Mouse (Mus musculus): ENCODE results near the gene Pomp. TPM values are rescaled to one million over a fixed set of nuclear protein-coding genes. Genes with fewer than 3 reads are reported as not detected.
"Not testable (repeated sequence)": the region's sequence is repeated elsewhere in the genome, so short reads cannot be mapped to it uniquely, and the experiment has no call there.

Gene Pomp
- polyA plus RNA-seq, 1 experiment from 2014 or later: 397 TPM

DNA sequence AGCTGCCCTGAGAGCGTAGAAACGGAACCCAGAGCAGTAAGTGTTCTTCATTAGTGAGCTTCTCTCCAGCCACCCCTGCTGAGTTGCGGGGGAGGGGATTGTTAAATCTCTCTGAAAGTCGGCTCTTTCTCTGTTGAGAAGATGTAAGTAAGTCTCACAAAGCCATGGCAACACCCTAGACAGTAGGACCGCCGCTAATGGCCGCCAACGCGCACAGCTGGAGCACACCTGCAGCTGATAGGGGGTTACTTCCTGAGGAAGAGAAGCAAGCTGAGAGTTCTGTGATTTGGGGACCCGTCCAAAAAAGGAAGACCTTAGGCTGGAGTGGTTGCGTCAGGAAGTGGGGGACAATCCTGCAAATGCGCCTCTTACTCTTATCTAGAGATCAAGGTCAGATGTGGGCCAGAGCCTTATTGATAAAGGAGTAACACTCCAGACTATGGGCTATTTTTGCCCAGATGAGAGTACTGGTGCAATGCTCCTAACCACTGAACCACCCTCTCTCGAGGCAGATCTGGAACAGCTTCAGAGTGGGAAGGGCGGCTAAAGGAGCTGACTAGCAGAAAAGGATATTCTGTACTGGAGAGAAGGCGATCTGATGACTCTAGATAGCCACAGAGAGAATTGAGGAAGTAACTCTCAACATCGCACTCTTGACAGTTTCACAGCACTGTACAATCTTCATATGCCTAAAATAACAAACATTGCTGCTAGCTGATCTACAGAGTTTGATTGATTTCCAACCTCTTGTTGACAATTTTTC, 35.4 kb downstream of the Pomp start:
- DNase-seq (ENCODE audit: low spot score) (no peak), ATAC-seq (no peak)
- WGBS: 23% methylated on average over 16 of the region's 16 CpGs

DNA sequence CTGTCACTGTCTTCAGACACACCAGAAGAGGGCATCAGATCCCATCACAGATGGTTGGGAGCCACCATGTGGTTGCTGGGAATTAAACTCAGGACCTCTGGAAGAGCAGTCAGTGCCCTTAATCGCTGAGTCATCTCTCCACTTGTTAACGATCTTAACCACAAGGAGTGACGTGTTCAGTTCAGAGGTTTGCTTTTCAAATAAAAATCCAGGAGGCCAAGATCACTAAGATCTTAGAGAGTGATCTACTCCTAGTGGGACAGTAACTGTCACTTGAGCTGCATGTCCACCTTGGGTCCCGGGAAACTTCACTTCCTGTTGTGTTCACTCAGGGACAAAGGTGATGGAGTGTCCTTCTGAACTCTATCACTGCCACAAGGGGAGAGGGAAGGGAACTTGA, 36.2 kb downstream of the Pomp start:
- H3K4me1 ChIP-seq (ENCODE audit: insufficient read depth, low read depth, low read length); H3K4me2 ChIP-seq (replicated peaks; ENCODE audit: low read depth, low read length); H3K27ac ChIP-seq (ENCODE audit: low read length); H3K4me3 ChIP-seq (ENCODE audit: low read depth, low read length); H3K9ac ChIP-seq (replicated peaks; ENCODE audit: low read depth); H3K27me3 ChIP-seq (replicated peaks; ENCODE audit: insufficient read depth, low read length); H3K9me3 ChIP-seq (ENCODE audit: low read length); ATAC-seq; DNase-seq (ENCODE audit: low spot score); H3K36me3 ChIP-seq (ENCODE audit: insufficient read depth, low read length): not testable (repeated sequence)
- 61% methylated on average over 4 of the region's 4 CpGs for WGBS

More for the DNA sequence above, 35.4 kb downstream of the Pomp start:
- no peak overlapping the region for H3K27ac ChIP-seq (ENCODE audit: low read length)
- no peaks in the 10 kb centered on the region for H3K27me3 ChIP-seq (replicated peaks; ENCODE audit: insufficient read depth, low read length)
- no peaks in the 10 kb centered on the region for H3K36me3 ChIP-seq (ENCODE audit: insufficient read depth, low read length)
- TF ChIP-seq EP300 (IDR thresholded peaks at IDR 0.05): no peak
- TF ChIP-seq CTCF (IDR thresholded peaks at IDR 0.05): no peak
- H3K9me3 ChIP-seq (ENCODE audit: low read length): no peaks in the 10 kb centered on the region
- H3K4me2 ChIP-seq (replicated peaks; ENCODE audit: low read depth, low read length): peak overlapping the region; percentile 78
- no peak overlapping the region for H3K9ac ChIP-seq (replicated peaks; ENCODE audit: low read depth)
- peaks cover 7% of the 10 kb centered on the region; the same call in 1 of the 2 replicates for H3K4me1 ChIP-seq (ENCODE audit: insufficient read depth, low read depth, low read length)
- H3K4me3 ChIP-seq (ENCODE audit: low read depth, low read length): no peak overlapping the region

DNA sequence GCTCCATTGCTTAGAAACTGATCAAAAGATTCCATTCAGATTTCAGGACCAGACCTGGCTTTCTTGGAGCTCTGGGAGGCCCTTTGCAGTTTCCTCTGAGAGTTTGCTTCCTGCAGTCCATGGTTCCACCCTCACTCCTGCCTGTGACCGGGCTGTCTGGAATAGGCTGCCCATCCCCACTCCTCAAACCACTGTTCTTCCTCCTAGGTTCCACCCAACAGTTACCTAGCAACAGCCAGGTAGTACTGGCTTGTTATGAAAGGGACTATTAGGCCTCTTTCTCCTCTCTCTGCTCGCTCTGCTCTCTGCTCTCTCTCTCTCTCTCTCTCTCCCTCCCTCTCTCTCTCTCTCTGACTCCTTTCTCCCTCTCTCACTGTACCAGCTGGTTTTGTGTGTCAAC, 38.0 kb downstream of the Pomp start:
- no peak for ATAC-seq
- Histone ChIP-seq H3K36me3 (ENCODE audit: insufficient read depth, low read length) (no peaks in the 10 kb centered on the region), H3K4me2 (replicated peaks; ENCODE audit: low read depth, low read length) (no peak overlapping the region), H3K4me1 (ENCODE audit: insufficient read depth, low read depth, low read length) (peaks cover 7% of the 10 kb centered on the region; the same call in 1 of the 2 replicates), H3K4me3 (ENCODE audit: low read depth, low read length) (no peak overlapping the region), H3K27me3 (replicated peaks; ENCODE audit: insufficient read depth, low read length) (no peaks in the 10 kb centered on the region), H3K9ac (replicated peaks; ENCODE audit: low read depth) (no peak overlapping the region), H3K9me3 (ENCODE audit: low read length) (no peaks in the 10 kb centered on the region), H3K27ac (ENCODE audit: low read length) (no peak overlapping the region)
- WGBS: 45% methylated on average over 2 of the region's 2 CpGs
- DNase-seq (ENCODE audit: low spot score): peak; percentile 47
- TF ChIP-seq CTCF (IDR thresholded peaks at IDR 0.05): no peak
- no peak for TF ChIP-seq EP300 (IDR thresholded peaks at IDR 0.05)

DNA sequence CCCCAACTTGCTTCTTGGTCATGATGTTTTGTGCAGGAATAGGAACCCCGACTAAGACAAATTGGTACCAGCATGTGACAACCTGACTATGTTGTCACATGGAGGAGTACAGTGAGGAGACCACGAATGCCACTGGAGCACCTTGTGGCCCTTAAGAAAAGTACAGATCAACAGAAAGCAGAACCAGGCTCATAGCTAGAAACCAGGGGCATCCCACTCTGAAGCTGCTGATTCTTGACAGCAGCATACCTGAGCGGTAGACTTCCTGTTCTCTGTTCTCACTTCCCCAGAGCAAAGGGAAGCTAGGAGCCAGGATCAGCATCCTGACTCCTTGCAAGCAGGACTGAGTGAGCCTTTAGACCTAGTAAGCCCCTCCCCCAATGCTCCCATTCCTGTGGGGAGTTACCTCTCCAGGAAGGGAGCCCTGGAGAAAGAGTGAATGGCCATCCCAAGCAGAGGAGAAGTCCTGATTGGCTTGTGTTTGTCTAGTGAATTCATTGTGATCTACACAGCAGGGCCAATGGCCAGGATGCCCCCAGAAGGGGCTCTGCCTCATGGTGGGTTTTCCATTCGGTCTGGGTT, 38.8 kb downstream of the Pomp start:
- WGBS: 62% methylated on average over 4 of the region's 4 CpGs

DNA sequence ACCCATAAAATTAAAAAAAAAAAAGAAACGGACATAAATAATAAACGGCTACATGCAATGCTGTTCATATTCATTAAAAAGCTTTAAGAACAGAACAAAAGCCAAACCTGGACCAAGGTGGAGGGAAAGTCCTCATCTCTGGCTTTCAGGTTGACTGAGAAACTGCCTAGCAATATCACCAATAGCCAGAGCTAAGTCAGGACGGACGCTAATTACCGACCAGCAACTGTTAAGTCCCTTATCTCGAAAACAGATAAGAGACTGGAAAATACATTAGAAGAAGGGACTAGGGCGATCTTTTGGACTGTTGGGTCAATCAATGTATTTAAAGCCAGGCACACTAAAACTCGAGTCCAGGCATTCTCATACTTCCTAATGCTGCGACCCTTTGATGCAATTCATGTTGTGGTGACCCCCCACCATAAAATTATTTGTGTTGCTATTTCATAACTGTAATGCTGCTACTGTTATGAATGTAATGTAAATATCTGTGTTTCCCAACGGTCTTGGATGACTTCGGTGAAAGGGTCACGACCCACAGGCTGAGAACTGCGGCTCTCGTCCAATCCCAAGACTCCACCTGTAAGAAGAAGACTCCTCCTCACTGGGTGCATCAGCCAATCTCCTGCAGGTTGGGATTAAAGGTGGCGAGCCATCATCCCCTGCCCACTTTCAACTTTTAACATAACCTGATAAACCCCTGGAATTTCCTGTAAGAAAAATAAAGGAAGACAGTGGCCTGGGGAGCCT, 41.9 kb downstream of the Pomp start:
- Histone ChIP-seq H3K27me3 (replicated peaks; ENCODE audit: insufficient read depth, low read length) (no peaks in the 10 kb centered on the region), H3K4me1 (ENCODE audit: insufficient read depth, low read depth, low read length) (no peaks in the 10 kb centered on the region), H3K27ac (ENCODE audit: low read length) (no peak overlapping the region), H3K36me3 (ENCODE audit: insufficient read depth, low read length) (no peaks in the 10 kb centered on the region), H3K9ac (replicated peaks; ENCODE audit: low read depth) (no peak overlapping the region), H3K4me2 (replicated peaks; ENCODE audit: low read depth, low read length) (no peak overlapping the region), H3K9me3 (ENCODE audit: low read length) (no peaks in the 10 kb centered on the region), H3K4me3 (ENCODE audit: low read depth, low read length) (no peak overlapping the region)
- ATAC-seq (no peak), DNase-seq (ENCODE audit: low spot score) (no peak)
- no peak for TF ChIP-seq CTCF (IDR thresholded peaks at IDR 0.05)
- no peak for TF ChIP-seq EP300 (IDR thresholded peaks at IDR 0.05)
- WGBS: 68% methylated on average over 15 of the region's 15 CpGs

More for the DNA sequence above, 38.8 kb downstream of the Pomp start:
- no peaks in the 10 kb centered on the region for H3K27me3 ChIP-seq (replicated peaks; ENCODE audit: insufficient read depth, low read length)
- H3K36me3 ChIP-seq (ENCODE audit: insufficient read depth, low read length): no peaks in the 10 kb centered on the region
- ATAC-seq (no peak), DNase-seq (ENCODE audit: low spot score) (no peak)
- no peak for TF ChIP-seq EP300 (IDR thresholded peaks at IDR 0.05)
- TF ChIP-seq CTCF (IDR thresholded peaks at IDR 0.05): no peak
- peaks cover 7% of the 10 kb centered on the region; the same call in 1 of the 2 replicates for H3K4me1 ChIP-seq (ENCODE audit: insufficient read depth, low read depth, low read length)
- H3K4me3 ChIP-seq (ENCODE audit: low read depth, low read length): no peak overlapping the region
- H3K27ac ChIP-seq (ENCODE audit: low read length): no peak overlapping the region
- H3K4me2 ChIP-seq (replicated peaks; ENCODE audit: low read depth, low read length): no peak overlapping the region
- no peak overlapping the region for H3K9ac ChIP-seq (replicated peaks; ENCODE audit: low read depth)
- no peaks in the 10 kb centered on the region for H3K9me3 ChIP-seq (ENCODE audit: low read length)

DNA sequence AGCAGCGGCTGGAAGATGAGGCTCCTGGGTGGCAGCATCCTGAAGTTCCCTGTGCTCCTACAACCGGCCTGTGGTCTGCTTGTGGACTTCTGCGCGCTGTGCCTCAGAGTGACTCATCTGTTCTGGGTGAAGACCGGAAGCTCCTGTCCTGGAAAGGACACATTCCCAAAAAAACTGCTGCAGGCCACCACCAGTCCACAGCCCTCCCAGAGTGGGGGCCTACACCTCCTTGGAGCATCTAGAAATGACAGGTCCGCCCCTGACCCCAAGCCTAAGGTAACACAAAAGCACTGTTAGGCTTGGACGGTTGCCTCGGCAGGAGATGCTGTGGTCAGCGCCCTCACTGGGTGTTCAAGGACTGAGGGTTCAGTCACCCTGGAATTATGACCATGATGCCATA, 42.9 kb downstream of the Pomp start:
- no peak overlapping the region for H3K4me3 ChIP-seq (ENCODE audit: low read depth, low read length)
- H3K27me3 ChIP-seq (replicated peaks; ENCODE audit: insufficient read depth, low read length): no peaks in the 10 kb centered on the region
- H3K4me2 ChIP-seq (replicated peaks; ENCODE audit: low read depth, low read length): no peak overlapping the region
- H3K36me3 ChIP-seq (ENCODE audit: insufficient read depth, low read length): no peaks in the 10 kb centered on the region
- TF ChIP-seq CTCF (IDR thresholded peaks at IDR 0.05): no peak
- no peak for TF ChIP-seq EP300 (IDR thresholded peaks at IDR 0.05)
- ATAC-seq: no peak
- no peak overlapping the region for H3K27ac ChIP-seq (ENCODE audit: low read length)
- no peak for DNase-seq (ENCODE audit: low spot score)
- H3K9me3 ChIP-seq (ENCODE audit: low read length): no peaks in the 10 kb centered on the region
- 82% methylated on average over 9 of the region's 9 CpGs for WGBS
- H3K9ac ChIP-seq (replicated peaks; ENCODE audit: low read depth): no peak overlapping the region
- H3K4me1 ChIP-seq (ENCODE audit: insufficient read depth, low read depth, low read length): no peaks in the 10 kb centered on the region
